Mouse (Mus musculus) gonadal fat pad, adult 2 months (tissue): Measurements from ENCODE around the gene Adgra1. TPM values are rescaled to one million over a fixed set of nuclear protein-coding genes. Genes with fewer than 3 reads are reported as not detected.

Experiments used
- DNase-seq: peaks from one replicate; pipeline ENCODE4 v3.0.0-alpha.2; 2012; ENCODE audit warnings: low read depth
- polyA plus RNA-seq: library from polyadenylated mRNA; depleted of rRNA; stranded (reverse); fragments of >200 nt; gene quantifications from 2 replicates; pipeline ENCODE4 v1.2.3, GENCODE M21; 2012; rRNA removed

Adgra1 gene
- polyA plus RNA-seq, result 0.30 and 0.49 TPM in 2 replicates

DNA sequence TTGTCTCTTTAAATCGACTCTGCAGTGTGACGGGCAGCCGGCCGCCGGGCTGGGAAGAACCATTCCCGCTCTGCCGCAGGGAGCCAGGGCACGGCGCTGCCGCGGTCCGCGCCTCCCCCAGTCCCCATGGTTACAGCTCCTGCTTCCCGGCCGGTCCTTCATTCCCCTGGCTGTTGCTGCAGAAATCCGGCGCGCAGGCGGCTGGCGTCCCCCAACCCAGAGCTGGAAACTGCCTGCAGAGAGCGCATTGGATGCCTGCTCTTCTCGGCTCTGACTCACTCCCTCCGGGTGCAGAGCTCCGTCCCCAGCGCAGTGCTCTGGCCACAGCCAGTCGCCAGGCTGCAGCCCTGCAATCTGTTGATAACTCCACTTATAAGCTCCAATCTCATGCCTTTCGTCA, at the start of gene Adgra1:
Gene Adgra1 (plus strand): TSS at position 139 of the 400 bp plus-strand sequence.
- DNase-seq, result no peak

DNA sequence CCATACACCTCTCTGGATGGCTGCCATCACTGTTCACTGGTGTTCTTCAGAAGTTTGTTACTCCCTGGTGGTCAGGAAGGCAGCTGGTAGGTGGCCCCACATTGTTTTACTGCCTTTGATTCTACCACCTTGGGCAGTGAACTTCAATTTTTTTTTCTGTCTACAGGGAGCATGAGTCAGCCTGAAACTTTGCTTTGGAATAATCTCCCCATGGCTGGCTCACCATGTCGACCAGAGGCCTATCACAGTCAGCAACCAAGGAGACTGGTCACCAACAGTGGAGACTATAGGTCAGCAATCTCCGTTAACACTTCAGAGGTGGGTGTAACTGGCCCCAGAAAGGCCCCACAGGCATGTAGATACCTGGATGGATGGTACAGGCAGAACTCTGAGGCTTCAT, 46.6 kb upstream of the Adgra1 start:
- DNase-seq, result no peak

DNA sequence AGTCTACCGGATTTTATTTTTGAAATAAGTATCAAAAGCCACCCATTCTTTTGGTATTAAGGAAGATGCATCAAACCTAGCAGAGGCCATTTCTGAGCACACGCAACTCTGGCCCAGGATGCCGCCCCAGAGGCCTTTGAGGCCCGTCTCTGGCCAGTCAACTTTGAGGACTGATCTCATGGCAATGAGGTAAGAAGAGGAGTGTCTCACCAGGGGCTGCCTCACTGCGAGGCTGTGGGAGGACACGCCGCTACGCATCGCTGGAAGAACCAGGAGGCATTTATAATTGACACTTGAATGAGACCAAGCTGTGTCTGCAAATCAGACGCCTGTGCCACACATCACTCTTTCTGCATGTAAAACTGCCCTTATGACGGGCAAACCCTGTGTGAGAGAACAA, 45.0 kb upstream of the Adgra1 start:
- DNase-seq, result no peak

DNA sequence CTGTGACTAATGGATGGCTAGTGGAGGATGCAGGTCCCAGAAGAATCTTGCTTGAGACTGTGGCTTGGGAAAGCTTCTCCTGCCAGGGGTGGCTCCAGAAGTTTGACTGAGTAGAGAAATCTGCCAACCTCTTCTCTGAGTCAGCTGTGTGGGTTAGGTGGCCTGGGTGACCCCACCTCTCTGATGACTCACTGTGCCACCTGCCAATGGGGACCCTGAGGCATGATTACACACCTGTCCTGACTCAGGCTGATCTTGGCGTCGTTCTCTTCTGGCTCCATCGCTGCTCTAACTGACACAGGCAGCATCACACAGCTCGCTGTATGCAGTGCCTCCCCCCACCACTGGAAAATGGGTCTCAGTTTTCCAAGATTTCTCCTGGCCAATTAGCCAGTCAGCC, 44.3 kb upstream of the Adgra1 start:
- peak; percentile 65 for DNase-seq

DNA sequence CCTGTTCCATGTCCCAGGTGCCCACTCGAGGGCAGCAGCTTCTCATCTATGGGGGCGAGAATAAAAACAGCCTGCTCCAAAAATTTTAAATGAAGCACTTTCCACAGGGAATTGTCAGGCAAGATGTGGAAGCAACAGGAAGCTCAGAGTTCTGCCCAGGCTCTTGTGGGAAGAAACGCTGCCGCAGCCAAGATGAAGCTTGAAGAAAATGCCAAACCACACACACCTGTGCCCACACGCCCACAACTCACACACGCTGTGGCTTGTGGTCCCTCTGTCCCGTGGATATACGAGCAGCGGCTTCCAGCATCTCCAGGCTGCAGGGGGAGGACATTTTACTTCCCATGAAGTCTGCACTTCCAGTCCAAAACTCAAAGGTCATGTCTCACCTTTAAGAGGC, 42.4 kb upstream of the Adgra1 start:
- DNase-seq, result no peak

DNA sequence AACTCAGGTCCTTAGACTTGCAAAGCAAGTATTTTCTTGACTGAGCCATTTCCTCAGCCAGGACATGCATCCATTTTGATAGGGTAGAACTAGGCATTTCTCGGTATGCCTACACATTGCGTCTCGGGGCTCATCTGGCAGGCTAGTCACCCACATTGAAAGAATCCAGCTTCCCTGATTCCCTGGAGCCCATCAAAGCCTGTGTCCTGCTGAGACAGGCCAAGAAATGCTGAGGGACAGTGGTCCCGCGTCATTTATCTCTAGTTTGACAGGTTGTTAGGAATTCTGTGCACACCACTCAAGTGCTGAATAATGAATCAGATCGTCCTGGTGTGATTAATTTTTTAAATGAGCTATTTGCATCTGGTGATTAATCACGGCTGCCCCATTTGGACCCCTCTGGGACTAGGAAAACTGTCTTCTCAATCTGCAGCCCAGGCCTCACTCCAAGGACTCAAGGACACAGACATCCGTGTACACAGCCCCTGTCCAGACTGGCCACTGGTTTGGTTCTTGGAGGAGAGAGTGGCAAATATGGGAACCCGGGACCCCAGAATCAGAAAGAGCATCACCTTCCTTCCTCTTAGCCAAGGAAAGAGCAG, 38.9 kb upstream of the Adgra1 start:
- no peak for DNase-seq

DNA sequence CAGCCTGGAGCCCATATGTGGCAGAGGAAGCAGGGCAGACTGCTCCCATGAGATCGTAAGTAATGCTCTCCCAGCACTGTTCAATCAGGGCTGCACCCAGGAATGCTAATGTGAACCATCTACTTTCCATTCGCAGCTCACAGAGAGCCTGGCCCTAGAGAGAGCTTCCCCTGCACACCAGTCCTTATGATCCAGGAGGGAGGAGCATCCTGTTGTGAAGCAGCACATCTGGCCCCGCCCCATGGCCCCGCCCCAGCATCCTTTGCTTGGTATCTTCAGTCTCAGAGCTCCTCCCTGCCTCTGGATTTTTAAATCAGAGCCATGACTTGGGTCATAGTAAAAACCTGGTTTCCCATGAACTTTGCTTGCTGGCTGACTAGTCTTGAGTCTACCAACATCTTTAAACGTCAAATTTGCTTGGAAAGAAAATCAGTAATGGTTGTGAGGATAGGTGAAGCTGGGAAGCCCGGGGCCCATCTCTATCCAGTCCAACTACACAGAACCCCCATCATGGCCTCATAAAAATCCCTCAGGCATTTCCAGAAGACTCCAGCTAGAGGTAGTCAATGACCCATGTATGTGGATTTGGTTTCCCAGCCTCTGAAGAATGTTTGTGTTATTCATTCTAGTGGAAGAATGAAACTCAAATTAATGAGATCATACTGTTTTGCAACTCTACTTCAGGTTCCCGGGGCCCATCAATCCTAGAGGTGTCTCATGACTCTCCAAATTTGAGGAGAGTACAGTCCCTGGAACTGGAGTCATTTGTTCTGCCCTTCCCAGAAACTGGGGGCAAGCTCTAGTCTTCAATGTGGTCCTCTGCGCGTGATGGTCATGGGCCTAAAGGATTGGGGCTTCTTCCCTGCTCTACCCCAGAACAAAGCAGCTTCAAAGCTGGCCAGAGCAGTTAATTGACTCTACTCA, 36.5 kb upstream of the Adgra1 start:
- no peak for DNase-seq

DNA sequence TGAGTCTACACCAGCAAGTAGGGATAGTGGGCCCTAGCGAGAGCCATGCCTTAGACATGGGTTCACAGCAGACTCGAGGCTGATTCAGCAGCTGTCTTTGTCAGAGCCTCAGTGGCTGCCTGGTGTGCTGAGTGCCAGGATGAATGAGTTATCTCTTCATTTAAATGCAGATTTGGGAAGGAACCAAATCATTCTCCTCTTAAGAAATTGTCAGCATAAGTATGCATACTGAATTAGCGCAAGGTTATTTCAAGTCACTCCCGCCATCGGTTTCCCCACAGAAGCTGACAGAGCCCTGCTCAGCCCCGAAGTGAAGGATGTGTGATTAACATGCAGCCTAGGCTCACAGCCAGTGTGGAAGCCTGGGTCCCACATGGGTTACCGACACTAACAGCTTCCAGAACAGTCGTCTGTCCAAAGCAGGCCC, 27.8 kb upstream of the Adgra1 start:
- DNase-seq, result no peak

DNA sequence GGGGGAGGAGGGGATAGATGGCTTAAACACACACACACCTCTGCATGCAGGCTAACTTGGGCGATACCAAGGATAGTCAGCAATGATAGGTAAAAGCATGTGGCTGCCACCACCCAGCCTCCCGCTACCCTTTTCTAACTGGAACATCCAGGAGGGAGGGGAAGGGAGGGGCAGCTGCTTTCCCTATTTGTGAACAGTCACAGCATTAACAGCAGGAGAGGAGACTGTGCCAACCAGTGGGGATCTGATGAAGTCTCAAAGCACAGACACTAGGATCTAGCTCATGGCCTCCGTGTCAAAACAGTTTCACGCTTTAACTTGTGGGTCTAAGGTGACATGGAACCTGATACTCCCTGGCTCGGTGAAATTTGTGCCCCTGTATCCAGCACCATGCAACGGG, 23.9 kb upstream of the Adgra1 start:
- DNase-seq, result no peak

DNA sequence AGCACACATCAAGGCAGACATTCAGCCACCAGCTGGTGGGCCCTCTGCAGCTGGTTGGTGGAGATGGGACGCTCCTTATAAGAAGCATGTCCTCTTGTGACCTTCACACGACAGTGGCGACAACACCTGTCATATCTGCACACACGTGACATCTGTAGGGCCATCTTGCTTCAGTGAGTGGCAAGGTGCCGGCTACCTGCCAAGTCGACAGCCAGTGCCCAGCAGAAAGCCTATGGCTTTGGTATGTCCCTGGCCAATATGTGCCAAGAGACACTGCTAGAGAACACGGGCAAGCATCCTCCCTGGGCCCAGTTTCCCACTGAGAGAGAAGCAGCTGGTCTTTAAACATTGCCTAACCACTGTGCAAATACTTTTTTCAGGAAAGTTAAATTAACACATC, 22.3 kb upstream of the Adgra1 start:
- DNase-seq, result no peak

DNA sequence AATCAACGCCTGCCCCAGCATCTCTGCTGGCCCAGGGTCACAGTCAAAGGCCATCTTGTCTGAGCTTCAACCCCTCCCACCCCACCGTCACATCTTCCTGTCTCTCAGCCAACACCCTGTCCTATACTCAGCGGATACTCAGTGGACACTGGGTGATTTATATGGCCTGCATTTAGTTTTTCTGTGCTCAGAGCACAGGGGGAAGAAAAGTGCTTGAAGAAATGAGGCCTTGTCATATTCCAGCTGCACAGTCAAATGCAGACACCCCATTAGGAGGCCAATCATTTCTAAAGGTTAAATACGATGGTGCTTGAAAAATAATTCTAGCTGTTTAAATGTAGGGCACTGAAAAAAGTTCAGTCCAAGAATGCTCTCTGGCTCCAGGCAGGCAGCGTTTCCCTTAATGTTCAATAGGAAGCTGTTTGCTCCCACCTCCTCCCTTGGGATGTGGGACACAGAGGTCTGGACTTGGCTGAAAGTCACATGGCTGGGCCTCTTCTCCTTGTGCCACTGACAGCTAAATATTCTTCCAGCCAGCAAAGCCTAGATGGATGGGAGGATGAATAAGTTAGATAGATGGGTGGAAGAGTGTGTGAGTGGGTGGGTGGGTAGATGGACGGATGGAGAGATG, 20.3 kb upstream of the Adgra1 start:
- DNase-seq, result no peak

DNA sequence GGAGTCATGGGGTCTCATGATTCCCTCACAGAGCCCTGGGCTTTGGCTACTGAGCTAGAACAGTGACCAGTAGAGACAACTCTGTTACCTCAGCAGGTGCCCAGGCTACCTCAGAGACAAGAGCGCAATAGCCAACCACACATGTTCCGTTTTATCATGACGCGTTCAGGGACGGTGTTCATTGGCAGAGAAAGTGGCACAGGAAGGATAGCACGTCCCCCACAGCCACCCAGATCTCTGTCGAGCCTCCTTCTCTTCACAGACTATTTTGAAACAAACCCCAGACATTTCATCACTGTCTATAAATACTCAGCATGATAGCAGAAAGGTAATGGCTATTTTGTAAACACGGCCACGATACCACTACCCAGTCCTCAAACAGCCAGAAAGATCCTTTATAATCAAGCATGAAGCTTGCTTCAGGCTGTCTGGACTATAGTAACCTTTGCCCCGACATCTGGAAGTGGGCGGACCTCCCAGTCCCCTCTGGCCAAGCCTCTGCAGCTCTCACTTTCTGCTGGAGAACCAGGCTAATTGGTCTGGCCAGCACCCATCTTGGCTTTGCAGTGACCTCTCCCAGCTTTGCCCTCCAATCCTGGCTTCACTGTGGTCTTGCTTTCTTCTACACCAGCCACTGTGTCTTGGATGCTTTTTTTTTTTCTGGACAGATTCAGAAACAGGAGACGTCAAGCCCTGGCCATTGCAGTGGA, 11.5 kb upstream of the Adgra1 start:
- DNase-seq, result no peak

DNA sequence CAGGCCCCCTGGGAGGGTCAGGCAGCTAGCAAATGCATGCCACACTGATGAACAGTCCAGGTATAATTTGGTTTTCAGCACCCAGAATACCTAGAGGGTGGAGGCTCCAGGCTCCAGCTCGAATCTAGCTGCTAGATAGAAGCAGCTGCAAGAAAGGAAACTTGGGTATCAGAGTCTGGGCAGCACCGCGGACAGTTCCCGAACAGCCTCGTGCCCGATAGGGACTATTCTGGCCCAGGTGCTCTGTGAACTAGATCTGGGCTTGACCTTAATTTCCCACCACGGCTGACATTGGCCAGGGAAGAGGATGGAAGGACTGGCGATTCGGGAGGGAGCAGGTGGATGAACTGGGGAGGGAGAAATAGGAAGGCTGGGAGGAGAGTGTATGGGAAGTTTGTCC, 6.3 kb upstream of the Adgra1 start:
- DNase-seq, result no peak

DNA sequence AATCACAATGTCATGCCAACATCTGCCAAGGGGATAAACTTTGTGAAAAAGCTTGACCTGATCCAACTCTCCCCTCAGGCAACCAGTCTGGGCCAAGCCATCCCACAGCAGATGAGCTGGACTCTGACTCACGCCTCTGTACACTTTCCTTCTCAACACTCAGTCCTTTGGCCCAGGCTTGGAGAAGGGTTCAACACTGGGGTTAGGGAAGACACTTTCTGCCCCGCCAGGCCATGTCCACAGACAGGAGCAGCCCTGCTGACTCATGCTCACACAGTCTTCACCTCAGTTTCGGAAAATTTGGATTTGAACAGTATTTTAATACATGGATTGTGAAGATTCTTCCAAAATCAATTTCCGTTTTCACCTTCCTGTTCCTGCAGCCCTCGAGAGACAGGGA, 442 bp upstream of the Adgra1 start:
- DNase-seq, result no peak

DNA sequence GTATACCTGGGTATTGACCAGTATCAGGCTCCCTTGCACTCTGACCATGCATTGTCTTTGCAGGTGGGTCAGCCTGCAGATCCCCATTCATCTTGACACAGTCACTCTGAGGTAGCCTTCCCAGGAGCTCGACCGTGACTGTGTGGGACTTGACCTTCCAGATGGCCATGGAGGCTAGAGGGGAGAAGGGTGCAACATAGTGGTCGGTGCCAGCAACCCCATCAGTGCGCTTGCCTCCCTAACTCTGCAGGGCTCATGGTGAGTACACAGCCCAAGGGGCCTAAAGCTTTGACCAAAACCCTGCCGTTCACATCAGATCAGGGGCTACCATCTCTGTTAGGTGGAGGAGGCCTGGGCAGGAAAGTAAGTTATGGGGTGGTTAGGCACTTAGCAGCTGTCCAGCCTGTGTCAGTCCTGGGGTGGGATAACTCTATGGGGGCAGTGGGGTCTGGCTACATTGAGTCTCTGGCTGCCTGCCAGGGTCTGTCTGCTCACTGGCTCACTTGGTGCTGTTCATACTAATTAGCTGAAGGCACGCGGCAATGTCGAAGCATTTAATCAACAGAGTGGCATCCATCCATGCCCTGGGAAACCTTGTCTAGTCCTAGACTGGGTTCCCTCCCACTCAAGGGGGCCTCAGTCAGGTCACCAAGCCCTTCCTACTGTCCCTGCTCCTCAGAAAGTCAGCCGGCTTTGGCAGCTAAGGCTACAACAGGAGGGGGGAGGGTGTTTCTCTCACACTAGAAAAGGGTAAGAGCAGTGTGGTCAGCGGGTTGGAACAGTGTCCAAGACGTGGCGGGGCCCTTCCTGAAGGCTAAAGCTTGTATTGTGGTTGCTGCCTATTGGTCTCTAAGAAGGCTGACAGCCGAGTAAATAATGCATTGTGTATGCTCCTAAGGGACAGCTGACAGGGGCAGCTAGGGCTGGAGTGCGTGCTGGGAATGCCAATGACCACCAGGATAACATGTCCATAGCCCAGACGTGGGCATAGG, 1.5 kb downstream of the Adgra1 start:
- DNase-seq, result no peak

DNA sequence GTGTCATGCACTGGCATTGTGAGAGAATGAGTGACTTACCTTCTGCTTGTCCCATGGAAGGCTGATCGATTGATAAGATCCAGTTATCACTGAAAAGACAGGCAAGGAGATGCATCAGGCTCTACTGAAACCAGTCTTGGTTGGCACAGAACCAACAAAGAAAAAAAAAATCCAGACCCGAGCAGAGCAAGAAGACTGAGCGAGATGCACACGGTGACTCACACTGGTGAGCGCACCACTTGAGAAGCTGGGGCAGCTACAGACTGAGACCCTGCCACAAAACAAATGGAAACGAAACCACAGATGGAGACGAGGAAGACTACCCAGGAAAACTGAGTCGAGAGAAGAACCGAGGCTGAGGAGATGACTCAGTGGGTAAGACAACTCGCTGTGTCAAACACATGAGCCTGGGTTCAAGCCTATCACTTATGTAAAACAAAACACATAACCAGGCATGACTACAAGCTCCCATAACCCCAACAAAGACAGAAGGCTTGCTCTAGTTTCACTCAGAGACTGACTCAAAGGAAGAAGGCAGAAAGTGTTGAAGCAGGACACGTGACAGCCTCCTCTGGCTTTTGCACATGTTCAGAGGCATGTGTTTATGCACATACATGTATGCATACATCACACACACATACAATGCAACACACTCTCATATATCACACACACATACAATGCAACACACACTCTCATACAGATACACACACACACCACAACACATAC, 6.6 kb downstream of the Adgra1 start:
- DNase-seq, result no peak

DNA sequence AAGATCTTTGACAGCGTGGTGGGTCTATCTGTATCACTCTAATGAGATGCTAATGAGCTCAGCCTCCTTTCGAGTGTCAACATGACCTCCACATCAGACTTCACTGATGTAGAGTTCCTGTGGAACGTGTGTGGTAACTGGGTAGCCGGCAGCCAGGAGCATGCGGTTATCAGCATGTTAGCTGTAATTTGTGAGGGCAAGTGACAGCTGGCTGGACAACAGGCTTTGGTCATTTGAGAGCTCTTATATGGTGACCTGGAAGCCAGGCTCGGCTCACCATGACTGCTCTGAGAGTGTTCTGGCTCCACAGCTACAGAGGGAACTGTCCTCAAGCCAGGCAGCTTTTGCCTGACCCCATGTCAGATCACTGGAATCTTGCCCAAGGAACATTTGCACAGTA, 8.4 kb downstream of the Adgra1 start:
- no peak for DNase-seq

DNA sequence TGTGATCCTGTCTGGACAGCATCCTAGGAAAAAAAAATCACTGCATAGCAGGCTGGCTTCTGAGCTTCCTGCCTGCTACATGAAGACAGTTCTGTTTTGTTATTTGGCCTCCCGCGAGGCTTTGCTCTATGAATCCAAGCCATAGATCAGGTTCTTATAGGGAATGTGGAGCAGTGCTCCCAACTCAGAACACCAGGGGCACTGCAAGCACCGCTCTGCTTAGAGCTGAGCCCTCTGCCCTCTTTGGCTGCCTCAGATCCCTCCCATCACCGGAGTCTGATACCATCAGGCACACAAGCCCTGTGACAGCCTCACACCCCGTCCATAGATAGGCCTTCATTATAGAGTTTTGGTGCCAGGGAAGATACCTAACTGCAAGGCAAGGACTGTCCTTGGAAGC, 9.2 kb downstream of the Adgra1 start:
- DNase-seq, result no peak

DNA sequence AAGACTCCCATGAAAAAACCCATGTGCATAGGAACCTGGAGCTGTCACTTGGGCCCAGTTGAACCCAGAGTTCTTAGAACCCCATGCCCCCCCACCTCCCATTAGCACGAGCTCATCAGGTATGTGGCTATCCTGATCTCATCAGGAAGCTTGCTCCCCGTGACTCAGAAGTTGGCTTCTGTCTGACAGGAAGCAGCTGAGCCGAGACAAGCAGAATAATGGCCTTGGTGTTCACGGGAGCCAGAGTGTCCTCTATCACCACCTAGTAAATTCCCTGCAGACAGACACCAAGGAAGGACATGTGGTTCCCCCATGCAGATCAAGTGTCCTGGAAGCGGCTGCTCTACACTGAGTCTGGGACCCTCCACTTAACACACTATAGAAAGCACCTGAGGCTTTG, 9.8 kb downstream of the Adgra1 start:
- no peak for DNase-seq

DNA sequence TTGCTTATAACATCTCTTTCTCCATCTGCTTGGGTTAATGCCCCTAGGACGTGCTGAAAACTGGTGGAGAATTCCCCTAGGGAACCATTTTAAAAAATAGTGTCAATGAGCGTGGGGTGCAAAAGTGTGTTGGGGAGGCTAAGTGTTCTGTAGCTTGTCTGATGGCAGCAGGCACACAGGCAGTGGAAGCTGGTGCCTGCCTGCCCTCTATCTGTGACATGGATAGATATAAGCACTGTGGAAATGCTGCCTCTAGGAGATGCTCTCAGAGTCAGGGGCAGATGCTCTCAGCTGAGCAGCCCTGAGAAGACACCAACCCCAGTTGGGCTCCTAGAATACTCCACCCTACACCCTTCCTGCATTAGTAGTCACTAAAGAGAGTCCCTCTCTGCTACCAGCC, 11.1 kb downstream of the Adgra1 start:
- no peak for DNase-seq
